Mouse (Mus musculus): ENCODE data around the gene Sgsm1. TPM values are rescaled to one million over a fixed set of nuclear protein-coding genes. Genes with fewer than 3 reads are reported as not detected.
"Not testable (repeated sequence)": the region's sequence is repeated elsewhere in the genome, so short reads cannot be mapped to it uniquely, and the experiment has no call there.

Gene Sgsm1
- polyA plus RNA-seq (2016; fragmentation: Nextera tagmentation; extraction: Ambion mirVana): 15.1 and 18.0 TPM in 2 replicates

GRCm38 (mm10) chr5:113310377-113311003 is at the start of gene Sgsm1:
Sgsm1 (minus strand) TSS chr5:113310786.
- H3K27me3 ChIP-seq (replicated peaks; ENCODE audit: low read depth, poor library complexity, severe bottlenecking): peaks cover 75% of the 10 kb centered on the region
- H3K36me3 ChIP-seq (replicated peaks): no peaks in the 10 kb centered on the region
- H3K27ac ChIP-seq (replicated peaks): peak within 1 kb of the TSS; percentile 81
- WGBS: 3% methylated on average over 53 of the region's 53 CpGs
- peak within 1 kb of the TSS; percentile 80 for H3K4me3 ChIP-seq
- peak; percentile 91 for DNase-seq (ENCODE audit: low spot score)
- H3K9me3 ChIP-seq: no peaks in the 10 kb centered on the region
- H3K4me1 ChIP-seq: peaks cover 49% of the 10 kb centered on the region

GRCm38 (mm10) chr5:113358833-113359232 is 48.2 kb upstream of the Sgsm1 start:
- H3K4me3 ChIP-seq: 0 out of 2 replicates have a peak overlapping the region, but pooled peaks have one; percentile 11
- no peaks in the 10 kb centered on the region for H3K9me3 ChIP-seq
- no peak overlapping the region; the same call in 1 of the 2 replicates for H3K27ac ChIP-seq (replicated peaks)
- H3K27me3 ChIP-seq (replicated peaks; ENCODE audit: low read depth, poor library complexity, severe bottlenecking): peaks cover 57% of the 10 kb centered on the region
- H3K36me3 ChIP-seq (replicated peaks): no peaks in the 10 kb centered on the region
- DNase-seq (ENCODE audit: low spot score): peak; percentile 40
- WGBS: 4% methylated on average over 11 of the region's 11 CpGs
- H3K4me1 ChIP-seq: peaks cover 34% of the 10 kb centered on the region

DNA sequence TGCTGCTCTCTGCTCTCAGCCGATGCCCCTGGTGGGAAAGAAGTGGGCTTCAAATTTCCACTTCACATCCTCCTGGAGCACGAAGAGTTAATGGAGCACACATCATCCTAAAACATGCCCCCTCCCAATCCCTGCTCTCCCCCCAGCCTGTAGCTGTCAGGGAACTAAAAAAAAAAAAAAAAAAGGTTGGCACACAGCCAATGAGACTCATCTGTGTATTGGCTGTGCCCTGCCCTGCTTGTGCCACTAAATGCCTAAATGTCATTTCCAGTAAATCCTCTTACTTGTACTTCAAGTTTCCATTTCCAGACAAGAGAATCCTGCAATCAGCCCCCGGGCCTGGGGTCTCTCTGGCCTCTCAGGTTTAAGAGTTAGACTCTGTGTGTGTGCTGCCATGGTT is 47.1 kb upstream of the Sgsm1 start:
- Histone ChIP-seq H3K27ac (replicated peaks) (no peak overlapping the region), H3K36me3 (replicated peaks) (no peaks in the 10 kb centered on the region), H3K4me1 (peaks cover 34% of the 10 kb centered on the region), H3K9me3 (no peaks in the 10 kb centered on the region), H3K4me3 (no peak overlapping the region), H3K27me3 (replicated peaks; ENCODE audit: low read depth, poor library complexity, severe bottlenecking) (peaks cover 69% of the 10 kb centered on the region)
- 62% methylated on average over 3 of the region's 3 CpGs for WGBS
- no peak for DNase-seq (ENCODE audit: low spot score)

DNA sequence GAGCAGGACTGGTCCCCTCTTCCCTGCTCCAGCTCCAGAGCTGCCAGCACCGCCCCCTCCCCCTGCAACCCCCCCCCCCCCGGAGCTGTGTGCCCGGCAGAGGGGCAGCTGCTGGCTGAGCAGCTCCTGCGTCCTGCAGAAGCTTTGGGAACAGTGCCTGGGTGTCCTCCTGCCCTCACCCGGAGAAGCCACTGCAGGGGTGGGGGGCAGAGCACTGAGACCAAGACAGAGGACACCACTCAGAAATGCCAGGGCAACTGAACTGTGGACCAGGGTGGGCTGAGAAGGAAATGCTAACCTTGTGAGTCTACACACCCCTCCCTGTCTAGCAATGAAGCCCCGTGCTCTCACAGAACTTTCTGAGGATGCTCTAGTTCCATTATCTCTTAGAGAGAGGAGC is 46.6 kb upstream of the Sgsm1 start, which contains the start of gene Aym1:
Aym1 (plus strand) TSS at position 109 of the 400 bp plus-strand sequence.
- no peak within 1 kb of the TSS for H3K27ac ChIP-seq (replicated peaks)
- no peaks in the 10 kb centered on the region for H3K9me3 ChIP-seq
- 23% methylated on average over 5 of the region's 6 CpGs for WGBS
- DNase-seq (ENCODE audit: low spot score): no peak
- H3K27me3 ChIP-seq (replicated peaks; ENCODE audit: low read depth, poor library complexity, severe bottlenecking): peaks cover 70% of the 10 kb centered on the region
- no peak within 1 kb of the TSS for H3K4me3 ChIP-seq
- H3K4me1 ChIP-seq: peaks cover 34% of the 10 kb centered on the region
- H3K36me3 ChIP-seq (replicated peaks): no peaks in the 10 kb centered on the region

DNA sequence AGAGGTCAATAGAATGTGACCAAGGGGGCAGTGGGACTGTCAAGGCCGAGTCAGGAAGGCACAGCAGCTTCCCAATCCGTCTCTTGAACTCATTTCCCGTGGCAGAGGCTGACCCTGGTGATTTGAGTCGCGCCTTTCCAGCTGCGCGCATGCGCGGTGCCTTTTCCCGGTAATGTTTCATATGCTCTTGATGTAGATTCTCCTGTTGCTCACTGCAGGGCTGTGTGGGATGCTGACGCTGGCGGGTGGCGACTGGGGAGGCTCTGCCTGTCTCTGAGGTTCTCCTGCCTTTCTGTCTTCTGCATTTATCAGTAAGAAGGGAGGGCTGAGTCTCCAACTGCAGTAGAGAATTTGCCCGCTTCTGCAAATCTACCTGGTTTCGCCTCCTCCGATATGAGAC is 43.7 kb upstream of the Sgsm1 start:
- peak overlapping the region; percentile 25; the same call in 1 of the 2 replicates for H3K4me3 ChIP-seq
- H3K36me3 ChIP-seq (replicated peaks): no peaks in the 10 kb centered on the region
- peaks cover 39% of the 10 kb centered on the region for H3K4me1 ChIP-seq
- 54% methylated on average over 16 of the region's 16 CpGs for WGBS
- no peak overlapping the region for H3K27ac ChIP-seq (replicated peaks)
- peak; percentile 48 for DNase-seq (ENCODE audit: low spot score)
- peaks cover 87% of the 10 kb centered on the region for H3K27me3 ChIP-seq (replicated peaks; ENCODE audit: low read depth, poor library complexity, severe bottlenecking)
- H3K9me3 ChIP-seq: no peaks in the 10 kb centered on the region

- peaks cover 94% of the 10 kb centered on the region for H3K27me3 ChIP-seq (replicated peaks; ENCODE audit: low read depth, poor library complexity, severe bottlenecking)
- no peaks in the 10 kb centered on the region for H3K36me3 ChIP-seq (replicated peaks)
- DNase-seq (ENCODE audit: low spot score): no peak
- H3K27ac ChIP-seq (replicated peaks): no peak overlapping the region
- no peaks in the 10 kb centered on the region for H3K9me3 ChIP-seq
- H3K4me1 ChIP-seq: peaks cover 43% of the 10 kb centered on the region
- WGBS: 75% methylated on average over 6 of the region's 6 CpGs
- H3K4me3 ChIP-seq: no peak overlapping the region
Measured at GRCm38 (mm10) chr5:113352636-113353035, 42.0 kb upstream of the Sgsm1 start.

- DNase-seq (ENCODE audit: low spot score): no peak
- 87% methylated on average over 3 of the region's 3 CpGs for WGBS
- peaks cover 38% of the 10 kb centered on the region for H3K4me1 ChIP-seq
Measured at GRCm38 (mm10) chr5:113351768-113352167, 41.2 kb upstream of the Sgsm1 start.

DNA sequence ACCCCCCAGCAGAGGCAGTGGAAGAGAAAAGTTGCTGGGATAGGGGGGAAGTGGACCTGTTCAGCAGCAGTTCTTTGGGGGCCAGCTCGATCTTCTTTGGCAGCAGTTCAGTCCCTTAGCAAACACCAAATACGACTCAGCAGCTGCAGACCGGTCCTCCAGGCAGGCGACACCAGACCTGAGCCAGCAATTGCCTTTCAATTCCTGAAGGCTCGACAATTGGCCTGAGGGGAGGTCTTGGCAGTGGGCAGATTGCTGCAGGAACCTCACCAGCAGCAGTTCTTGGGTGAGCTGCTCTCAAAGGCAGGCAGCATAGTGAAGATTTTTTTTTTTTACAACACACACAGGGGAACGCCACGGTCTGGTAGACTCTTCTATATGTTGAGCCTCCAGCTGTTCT is 39.2 kb upstream of the Sgsm1 start:
- WGBS: 22% methylated on average over 7 of the region's 7 CpGs
- peak; percentile 29 for DNase-seq (ENCODE audit: low spot score)

More at GRCm38 (mm10) chr5:113351768-113352167, 41.2 kb upstream of the Sgsm1 start:
- Histone ChIP-seq H3K36me3 (replicated peaks) (no peaks in the 10 kb centered on the region), H3K27me3 (replicated peaks; ENCODE audit: low read depth, poor library complexity, severe bottlenecking) (peaks cover 95% of the 10 kb centered on the region), H3K9me3 (no peaks in the 10 kb centered on the region), H3K27ac (replicated peaks) (no peak overlapping the region), H3K4me3 (no peak overlapping the region)

DNA sequence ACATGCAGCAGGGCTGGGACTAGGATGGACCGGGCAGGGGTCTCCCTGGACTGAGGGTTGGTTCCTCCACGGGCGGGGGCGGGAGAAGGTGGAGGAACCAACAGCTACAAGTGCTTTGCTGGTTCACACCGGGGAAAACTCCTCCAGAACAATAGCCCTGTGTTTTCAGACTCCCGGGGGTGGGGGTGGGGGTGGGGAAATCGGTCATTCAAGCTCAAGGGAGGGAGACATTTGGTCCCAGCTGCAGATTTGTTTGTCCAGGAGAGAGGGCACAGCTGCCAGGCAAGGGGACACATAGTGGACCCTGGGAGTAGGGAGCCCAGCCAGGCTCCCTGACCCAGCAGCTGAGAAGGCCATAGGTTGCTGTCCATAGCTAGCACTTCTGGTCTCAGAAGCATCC is 38.6 kb upstream of the Sgsm1 start:
- peaks cover 44% of the 10 kb centered on the region for H3K4me1 ChIP-seq
- H3K27me3 ChIP-seq (replicated peaks; ENCODE audit: low read depth, poor library complexity, severe bottlenecking): peaks cover 98% of the 10 kb centered on the region

More for the DNA sequence above, 39.2 kb upstream of the Sgsm1 start:
- H3K27me3 ChIP-seq (replicated peaks; ENCODE audit: low read depth, poor library complexity, severe bottlenecking): peaks cover 98% of the 10 kb centered on the region
- H3K36me3 ChIP-seq (replicated peaks): no peaks in the 10 kb centered on the region
- H3K4me3 ChIP-seq: no peak overlapping the region
- H3K27ac ChIP-seq (replicated peaks): no peak overlapping the region
- H3K4me1 ChIP-seq: peaks cover 46% of the 10 kb centered on the region
- no peaks in the 10 kb centered on the region for H3K9me3 ChIP-seq

DNA sequence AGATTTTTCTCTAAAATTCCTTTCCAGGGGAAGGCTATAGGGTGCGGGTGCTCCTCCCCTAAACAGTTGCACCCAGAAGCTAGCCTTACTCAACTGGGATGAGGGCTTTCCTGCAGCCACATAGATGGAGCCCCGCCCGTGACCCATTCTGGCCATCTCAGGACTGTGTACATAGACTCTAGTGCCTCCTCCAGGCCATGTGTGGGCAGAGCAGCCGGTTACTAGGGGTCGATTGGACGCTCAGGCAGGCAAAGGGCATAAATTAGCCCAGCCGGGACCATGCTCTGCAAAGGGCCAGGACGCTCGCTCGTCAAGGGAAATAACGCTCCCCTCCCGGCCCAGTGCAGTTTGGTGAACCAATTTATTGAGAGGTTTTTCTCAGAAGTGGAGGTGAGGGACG is 38.0 kb upstream of the Sgsm1 start:
- no peaks in the 10 kb centered on the region for H3K36me3 ChIP-seq (replicated peaks)
- peaks cover 41% of the 10 kb centered on the region for H3K4me1 ChIP-seq
- peaks cover 98% of the 10 kb centered on the region for H3K27me3 ChIP-seq (replicated peaks; ENCODE audit: low read depth, poor library complexity, severe bottlenecking)
- H3K4me3 ChIP-seq: no peak overlapping the region
- H3K9me3 ChIP-seq: no peaks in the 10 kb centered on the region
- WGBS: 10% methylated on average over 13 of the region's 13 CpGs
- no peak overlapping the region for H3K27ac ChIP-seq (replicated peaks)
- DNase-seq (ENCODE audit: low spot score): peak; percentile 55

More for the DNA sequence above, 38.6 kb upstream of the Sgsm1 start:
- Histone ChIP-seq H3K27ac (replicated peaks) (no peak overlapping the region), H3K36me3 (replicated peaks) (no peaks in the 10 kb centered on the region), H3K9me3 (no peaks in the 10 kb centered on the region), H3K4me3 (no peak overlapping the region)
- 7% methylated on average over 7 of the region's 7 CpGs for WGBS
- peak; percentile 31 for DNase-seq (ENCODE audit: low spot score)

DNA sequence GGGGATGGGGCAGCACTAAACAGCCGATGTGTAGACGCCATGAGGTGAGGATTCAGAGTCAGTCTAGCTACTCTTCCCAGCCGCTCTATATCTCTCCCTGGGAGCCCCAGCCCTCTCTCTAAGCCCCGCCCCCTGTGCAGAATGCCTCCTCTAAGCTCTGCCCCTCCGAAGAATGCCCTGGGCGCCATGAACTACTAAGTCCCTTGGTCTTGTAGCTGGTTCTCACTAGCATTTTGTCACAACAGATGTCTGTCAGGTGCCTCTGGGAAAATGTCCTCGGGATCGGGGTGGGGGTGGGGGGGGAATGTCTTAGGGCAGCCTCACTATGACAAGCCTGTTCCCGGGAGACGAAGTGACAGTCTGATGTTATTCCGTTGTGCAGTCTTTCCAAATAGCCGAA is 37.0 kb upstream of the Sgsm1 start:
- Histone ChIP-seq H3K27ac (replicated peaks) (no peak overlapping the region), H3K9me3 (no peaks in the 10 kb centered on the region), H3K36me3 (replicated peaks) (no peaks in the 10 kb centered on the region), H3K4me1 (peaks cover 41% of the 10 kb centered on the region), H3K27me3 (replicated peaks; ENCODE audit: low read depth, poor library complexity, severe bottlenecking) (peaks cover 96% of the 10 kb centered on the region), H3K4me3 (no peak overlapping the region)
- DNase-seq (ENCODE audit: low spot score): peak; percentile 15
- WGBS: 29% methylated on average over 12 of the region's 12 CpGs

- not testable (repeated sequence) for H3K36me3 ChIP-seq (replicated peaks); H3K9me3 ChIP-seq; DNase-seq (ENCODE audit: low spot score); H3K27ac ChIP-seq (replicated peaks); H3K4me3 ChIP-seq
- peaks cover 98% of the 10 kb centered on the region for H3K27me3 ChIP-seq (replicated peaks; ENCODE audit: low read depth, poor library complexity, severe bottlenecking)
- WGBS: 47% methylated on average over 6 of the region's 6 CpGs
- H3K4me1 ChIP-seq: peaks cover 41% of the 10 kb centered on the region
Measured at GRCm38 (mm10) chr5:113346651-113347050, 36.1 kb upstream of the Sgsm1 start.

GRCm38 (mm10) chr5:113345781-113346180 is 35.2 kb upstream of the Sgsm1 start:
- WGBS: 5% methylated on average over 11 of the region's 11 CpGs
- DNase-seq (ENCODE audit: low spot score): peak; percentile 15
- Histone ChIP-seq H3K27me3 (replicated peaks; ENCODE audit: low read depth, poor library complexity, severe bottlenecking) (peaks cover 98% of the 10 kb centered on the region), H3K4me1 (peaks cover 41% of the 10 kb centered on the region), H3K36me3 (replicated peaks) (no peaks in the 10 kb centered on the region), H3K27ac (replicated peaks) (no peak overlapping the region), H3K4me3 (0 out of 2 replicates have a peak overlapping the region, but pooled peaks have one; percentile 3), H3K9me3 (no peaks in the 10 kb centered on the region)

Measured in embryonic facial prominence, embryonic 10.5 days (tissue).